Mouse (Mus musculus) olfactory bulb, adult 2 months (tissue): ENCODE data around the gene Lgr5.

Source experiments
- CTCF ChIP-seq: fragments of 200-500 bp; IDR thresholded peaks from 2 replicates; pipeline ENCODE4 v1.5.1; 2012; ENCODE audit warnings: low read depth, mild to moderate bottlenecking, low read length, moderate library complexity; ENCODE audit not compliant: insufficient read depth
- POLR2A ChIP-seq: fragments of 200-500 bp; IDR thresholded peaks from 2 replicates; pipeline ENCODE4 v1.6.1; 2012; ENCODE audit warnings: mild to moderate bottlenecking, low read depth, low read length, moderate library complexity; ENCODE audit not compliant: insufficient read depth

DNA sequence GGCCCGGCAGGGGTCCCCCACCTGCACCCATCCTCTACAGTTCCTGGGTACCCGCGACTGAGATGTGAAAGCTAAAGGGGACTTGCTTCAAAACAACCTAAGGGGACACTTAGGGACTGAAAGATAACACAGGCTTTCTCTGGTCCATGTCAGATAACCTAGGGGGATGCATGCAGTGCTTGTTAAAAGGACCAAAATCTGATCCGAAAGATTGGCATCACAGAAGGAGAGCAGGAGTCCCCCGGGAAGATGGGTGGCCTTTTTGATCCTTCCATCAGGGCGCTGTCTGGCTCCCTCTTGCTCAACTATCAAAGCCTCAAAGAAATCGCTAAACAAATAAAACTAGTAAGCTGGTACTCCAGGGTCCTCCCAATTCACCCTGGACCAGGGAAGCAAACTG lies 399 bp upstream of the Lgr5 start:
- no peak for TF ChIP-seq CTCF
- no peak for TF ChIP-seq POLR2A
